Mouse (Mus musculus) monocyte, adult 59 days (primary cell): Measurements from ENCODE around the gene Khdc3. TPM values are rescaled to one million over a fixed set of nuclear protein-coding genes. Genes with fewer than 3 reads are reported as not detected.

Experiments used
- total RNA-seq, 2 experiments: library from RNA; stranded (reverse); gene quantifications; one replicate each; pipeline ENCODE4 v1.2.4; 2023

The Khdc3 gene
- 1 to 10 TPM; 2.9 to 3.9 TPM for total RNA-seq

DNA sequence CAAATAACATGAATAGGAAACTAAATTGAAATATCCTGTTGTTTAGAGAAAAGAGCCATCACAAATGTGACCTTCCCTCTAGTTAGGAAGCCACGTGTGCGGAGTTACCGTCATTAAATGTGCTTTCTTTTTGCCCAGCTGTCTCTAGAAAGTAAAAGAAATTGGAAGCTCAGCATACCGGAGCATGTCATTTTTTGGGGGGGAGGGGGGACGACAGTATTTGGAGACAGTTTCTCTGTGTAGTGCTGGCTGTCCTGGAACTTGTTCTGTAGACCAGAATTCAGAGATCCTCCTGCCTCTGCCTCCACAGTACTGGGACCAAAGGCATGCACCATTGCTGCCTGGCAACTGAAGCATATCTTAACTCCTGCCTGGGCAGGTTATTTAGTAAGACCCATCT lies at the start of gene Khdc3:
Khdc3 (plus strand) TSS at position 301 of the 400 bp plus-strand sequence.

GRCm38 (mm10) chr9:73102181-73102580 lies 545 bp downstream of the Khdc3 start, which contains the start of gene Gm20509:
Gene Gm20509, plus strand, starts transcription at chr9:73102470.

DNA sequence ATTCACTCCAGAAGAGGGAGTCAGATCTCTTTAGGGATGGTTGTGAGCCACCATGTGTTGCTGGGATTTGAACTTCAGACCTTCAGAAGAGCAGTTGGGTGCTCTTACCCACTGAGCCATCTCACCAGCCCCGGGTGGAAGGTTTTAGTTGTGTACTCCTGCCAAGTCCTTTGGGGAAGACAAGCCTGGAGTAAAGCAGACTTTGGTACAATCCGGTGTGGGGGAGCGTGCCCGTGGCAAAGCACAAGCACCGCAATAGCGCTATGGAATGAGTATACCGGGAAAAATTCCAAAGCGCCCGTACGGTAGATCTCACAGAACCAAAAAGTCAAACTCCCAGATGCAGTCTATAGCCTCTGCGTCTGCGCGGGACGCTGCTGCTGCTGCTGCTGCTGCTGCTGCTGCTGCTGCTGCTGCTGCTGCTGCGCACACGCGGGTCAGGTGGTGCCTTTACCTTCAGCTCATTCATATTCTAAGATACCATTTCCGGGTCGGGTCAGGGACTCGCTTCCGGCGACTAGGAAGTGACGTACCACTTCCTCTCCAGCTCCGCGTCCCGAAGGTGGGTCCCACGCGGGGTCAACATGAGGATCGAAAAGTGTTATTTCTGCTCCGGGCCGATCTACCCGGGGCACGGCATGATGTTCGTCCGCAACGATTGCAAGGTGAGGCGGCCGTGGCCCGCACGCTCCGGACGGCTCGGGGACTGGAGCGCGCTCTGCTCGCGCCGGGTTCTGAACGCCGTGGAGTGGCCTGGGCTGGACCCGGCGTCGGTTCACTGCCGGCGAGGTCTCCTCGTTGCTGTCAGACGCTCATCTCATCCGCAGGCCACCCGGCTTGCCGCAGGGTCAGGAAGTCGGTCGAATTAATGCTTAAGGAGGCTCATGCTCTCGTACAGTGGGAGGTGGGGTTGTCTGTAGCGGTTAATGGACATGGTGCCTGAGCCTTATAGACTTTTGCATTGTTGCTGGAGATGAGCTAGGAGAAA lies 11.6 kb downstream of the Khdc3 start, which contains the start of gene Rsl24d1:
Rsl24d1 (plus strand) TSS at position 508 of the 988 bp plus-strand sequence.

Other genes with a start within 250 kb of the Khdc3 start
- gene Pygo1, start 176.2 kb upstream of the Khdc3 start, total RNA-seq: not detected
- not detected for gene Dyx1c1, start 143.1 kb upstream of the Khdc3 start, total RNA-seq
- gene Gm44503, start 143.0 kb upstream of the Khdc3 start, total RNA-seq: under 1 TPM; 0.12 to 0.37 TPM
- 1 to 10 TPM; 2.0 to 2.7 TPM for gene Ccpg1os, start 116.5 kb upstream of the Khdc3 start, total RNA-seq
- 100 to 1,000 TPM; 115 to 119 TPM for gene Ccpg1, start 116.4 kb upstream of the Khdc3 start, total RNA-seq
- 10 to 100 TPM; 10.2 to 10.4 TPM for gene Pigb, start 61.5 kb upstream of the Khdc3 start, total RNA-seq
- 10 to 100 TPM; 42.2 to 46.5 TPM for gene Rab27a, start 57.0 kb upstream of the Khdc3 start, total RNA-seq
- gene Gm20509, start 634 bp downstream of the Khdc3 start, total RNA-seq: not detected
- 10 to 100 TPM; 50.2 to 51.4 TPM for gene Rsl24d1, start 11.6 kb downstream of the Khdc3 start, total RNA-seq